Mouse (Mus musculus) erythroblast, adult 5-6 weeks (primary cell): ENCODE results near the gene Zgpat. TPM values are rescaled to one million over a fixed set of nuclear protein-coding genes. Genes with fewer than 3 reads are reported as not detected.

ENCODE experiments used
- ATAC-seq: replicated peaks from 2 replicates; pipeline ENCODE4 v1.8.0; 2016; ENCODE audit warnings: moderate number of reproducible peaks, mild to moderate bottlenecking, moderate TSS enrichment, inconsistent platforms; ENCODE audit not compliant: poor library complexity, low FRiP score, severe bottlenecking
- total RNA-seq, 2 experiments: library from RNA; stranded (forward) in 1 of 2; stranded (reverse) in 1 of 2; fragments of 150-400 nt in 1 of 2; fragments of 200-764, 138-1000 nt in 1 of 2; gene quantifications; 2 replicates each; pipeline versions ENCODE4 v1.2.3 to v1.2.4; 2015 to 2017; ENCODE audit warnings: low replicate concordance in 2 of 2

Zgpat gene
- total RNA-seq, 2 experiments from 2014 or later = 0.77 to 10.5 TPM

GRCm38 (mm10) chr2:181381631-181382306, 17.0 kb downstream of the Zgpat start:
- no peak for ATAC-seq

GRCm38 (mm10) chr2:181384463-181384862, 19.7 kb downstream of the Zgpat start:
- ATAC-seq = no peak

GRCm38 (mm10) chr2:181384919-181385391, 20.2 kb downstream of the Zgpat start:
- ATAC-seq = no peak

- ATAC-seq = no peak
These were observed 21.2 kb downstream of the Zgpat start for GRCm38 (mm10) chr2:181385885-181386284.

- no peak for ATAC-seq
These were observed 22.0 kb downstream of the Zgpat start for GRCm38 (mm10) chr2:181386663-181387210.

- no peak for ATAC-seq
These were observed 25.6 kb downstream of the Zgpat start for GRCm38 (mm10) chr2:181390136-181390870.

GRCm38 (mm10) chr2:181391022-181391421, 26.3 kb downstream of the Zgpat start:
- no peak for ATAC-seq

- ATAC-seq = no peak
These were observed 26.8 kb downstream of the Zgpat start for GRCm38 (mm10) chr2:181391541-181391940.

- ATAC-seq = peak; percentile 80
These were observed 28.0 kb downstream of the Zgpat start for GRCm38 (mm10) chr2:181392600-181393213.

- ATAC-seq = no peak
These were observed 29.4 kb downstream of the Zgpat start for GRCm38 (mm10) chr2:181394086-181394485.

GRCm38 (mm10) chr2:181397207-181397761, 32.6 kb downstream of the Zgpat start:
- no peak for ATAC-seq

GRCm38 (mm10) chr2:181401497-181401896, 36.8 kb downstream of the Zgpat start:
- ATAC-seq = no peak

GRCm38 (mm10) chr2:181403722-181404121, 39.0 kb downstream of the Zgpat start:
- ATAC-seq = no peak

- no peak for ATAC-seq
These were observed 44.9 kb downstream of the Zgpat start for GRCm38 (mm10) chr2:181409643-181410042.

- ATAC-seq = peak; percentile 52; the same call in 1 of the 2 replicates
These were observed 46.2 kb downstream of the Zgpat start for GRCm38 (mm10) chr2:181410760-181411473.

- ATAC-seq = no peak
These were observed 48.4 kb downstream of the Zgpat start for GRCm38 (mm10) chr2:181413141-181413540.

- no peak for ATAC-seq
These were observed 51.2 kb downstream of the Zgpat start for GRCm38 (mm10) chr2:181415945-181416344.

- ATAC-seq = peak; percentile 28
These were observed 54.6 kb downstream of the Zgpat start for GRCm38 (mm10) chr2:181419359-181419758.

- ATAC-seq = peak; percentile 70
These were observed 55.7 kb downstream of the Zgpat start for GRCm38 (mm10) chr2:181420426-181420825.
